Mouse (Mus musculus): Measurements from ENCODE around the gene Mbd6. TPM values are rescaled to one million over a fixed set of nuclear protein-coding genes. Genes with fewer than 3 reads are reported as not detected.

Mbd6 gene
- polyA plus RNA-seq (2014; fragmentation: Illumina TruSeq; extraction: RNeasy Lipid Tissue Mini Kit (QIAGEN cat#74804); ENCODE audit: low replicate concordance) = 2.0 TPM

DNA sequence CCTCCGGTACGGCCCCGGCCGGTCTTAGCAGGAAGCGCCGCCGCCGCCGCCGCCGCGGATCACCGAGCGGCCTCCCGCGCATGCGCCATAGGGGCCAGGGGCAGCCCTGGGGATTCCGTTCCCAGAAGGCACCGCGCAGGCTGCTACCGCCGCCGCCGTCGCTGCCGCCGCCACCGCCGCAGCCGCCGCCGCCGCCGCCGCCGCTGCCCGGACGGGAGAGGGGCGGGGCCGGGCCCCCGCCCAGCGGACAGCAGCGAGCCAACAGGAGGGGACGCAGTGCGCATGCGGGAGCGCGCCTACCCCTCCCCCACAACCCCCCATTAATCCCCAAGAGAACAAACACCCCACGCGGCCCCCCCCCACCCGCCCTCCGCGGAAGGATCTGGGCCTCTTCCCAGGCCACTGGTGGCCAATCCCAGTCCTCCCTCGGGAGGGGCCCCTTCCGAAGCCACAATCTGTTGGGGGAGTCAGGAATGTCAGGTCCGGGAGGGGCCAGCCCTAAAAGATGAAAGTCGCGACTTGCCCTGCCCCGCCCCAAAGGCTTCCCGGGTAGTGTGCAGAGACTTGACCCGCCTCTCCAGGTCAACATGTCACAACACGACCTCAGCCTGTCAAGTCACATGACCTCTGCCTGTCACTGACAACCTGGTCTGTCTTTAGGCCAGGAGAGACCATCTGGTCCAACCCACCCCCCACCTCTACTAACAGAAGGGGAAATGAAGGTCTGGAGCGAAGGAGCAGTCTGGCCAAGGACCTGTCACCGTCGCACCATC, at the start of gene Mbd6:
TSS of gene Mbd6 (minus strand) at position 219 of the 773 bp plus-strand sequence.

GRCm38 (mm10) chr10:127321621-127322020, 32.8 kb upstream of the Mbd6 start, which contains the start of gene Arhgap9:
Arhgap9 (plus strand) TSS chr10:127321964.

DNA sequence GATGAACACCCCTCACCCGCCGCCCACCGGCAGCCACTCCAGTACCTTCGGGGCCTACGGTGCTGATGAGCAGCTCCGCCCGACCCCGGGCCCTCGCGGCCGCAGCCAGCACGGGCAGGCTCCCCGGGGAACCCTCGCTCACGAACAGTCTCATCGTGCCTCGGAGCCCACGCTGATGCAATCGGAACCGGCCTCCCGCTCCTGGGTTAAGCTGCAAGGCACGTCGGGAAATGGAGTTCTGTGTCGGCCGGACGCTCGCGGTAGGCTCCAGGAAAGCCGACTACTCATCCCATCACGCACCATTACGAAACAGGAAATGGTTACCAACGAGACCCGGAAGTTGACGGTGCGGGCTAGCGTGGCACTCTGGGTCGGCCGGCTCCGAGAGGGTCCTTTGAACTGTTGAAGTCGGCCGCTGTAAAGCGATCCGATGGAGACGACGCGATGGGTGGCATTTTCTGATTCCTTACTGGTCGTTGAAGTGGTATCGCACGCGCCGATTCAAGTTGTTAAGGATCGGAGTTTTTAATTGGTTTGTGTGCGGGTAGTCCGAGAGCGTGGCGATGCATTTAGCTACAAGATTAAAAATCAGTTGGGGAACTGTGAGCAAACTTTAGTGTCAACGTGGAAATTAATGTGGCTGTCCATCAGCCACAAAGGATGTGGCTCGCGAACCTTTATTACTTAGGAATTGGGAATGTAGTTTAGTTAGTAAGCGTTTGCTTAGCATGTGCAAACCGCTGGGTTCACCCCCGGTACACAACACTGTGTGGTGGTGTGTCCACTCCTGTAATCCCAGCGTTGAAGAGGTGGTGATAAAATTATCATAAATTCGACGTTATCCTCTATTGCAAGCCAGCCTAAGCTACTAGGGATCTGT, 22.9 kb upstream of the Mbd6 start, which contains the start of gene Mars:
TSS of gene Mars (minus strand) at position 311 of the 880 bp plus-strand sequence.

DNA sequence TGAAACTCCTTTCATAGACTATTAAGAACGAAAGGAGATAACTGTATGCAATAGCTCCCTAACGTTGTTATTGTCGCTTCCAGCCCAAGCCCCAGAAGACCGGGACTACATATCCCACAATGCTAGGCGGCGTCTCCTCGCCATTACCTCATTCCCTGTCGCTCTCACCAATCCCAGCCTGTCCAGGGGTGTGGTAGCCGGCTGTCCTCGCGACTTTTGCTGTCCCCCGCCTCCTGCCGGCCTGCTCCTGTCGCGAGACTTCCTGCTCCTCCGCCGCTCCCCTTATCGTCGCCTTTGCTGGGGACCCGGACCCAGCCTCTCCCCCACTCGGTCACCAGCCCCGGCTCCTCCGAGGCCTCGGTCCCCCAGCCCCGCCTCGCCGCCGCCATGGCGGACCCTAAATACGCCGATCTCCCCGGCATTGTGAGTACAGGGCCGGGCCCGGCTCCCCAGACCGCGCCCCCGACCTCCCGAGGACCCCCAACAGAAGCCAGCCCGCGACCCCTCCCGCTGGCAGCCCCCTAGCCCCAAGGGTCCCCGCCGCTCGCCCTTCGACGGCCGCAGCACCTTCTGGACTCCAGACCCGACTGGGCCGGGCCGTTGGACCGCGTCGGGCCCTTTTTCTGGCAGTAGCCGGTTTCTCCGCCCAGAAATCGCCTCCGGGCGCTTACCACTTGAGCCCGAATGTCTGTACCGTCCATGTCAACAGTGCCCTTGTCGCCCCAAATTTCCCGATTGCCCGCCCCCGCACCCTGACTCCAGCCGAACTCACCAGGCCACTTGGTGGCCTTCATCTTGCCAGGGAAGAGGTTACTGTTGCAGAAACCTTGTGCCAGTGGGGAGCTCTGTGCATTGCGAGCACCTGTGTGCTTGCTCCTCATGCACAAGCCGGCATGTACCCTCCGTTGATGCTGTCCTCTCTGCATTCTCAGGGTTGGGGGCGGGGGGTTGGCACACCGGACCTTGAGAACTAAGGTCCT, 22.4 kb downstream of the Mbd6 start, which contains the start of gene Dctn2:
TSS of gene Dctn2 (plus strand) at position 257 of the 980 bp plus-strand sequence.

DNA sequence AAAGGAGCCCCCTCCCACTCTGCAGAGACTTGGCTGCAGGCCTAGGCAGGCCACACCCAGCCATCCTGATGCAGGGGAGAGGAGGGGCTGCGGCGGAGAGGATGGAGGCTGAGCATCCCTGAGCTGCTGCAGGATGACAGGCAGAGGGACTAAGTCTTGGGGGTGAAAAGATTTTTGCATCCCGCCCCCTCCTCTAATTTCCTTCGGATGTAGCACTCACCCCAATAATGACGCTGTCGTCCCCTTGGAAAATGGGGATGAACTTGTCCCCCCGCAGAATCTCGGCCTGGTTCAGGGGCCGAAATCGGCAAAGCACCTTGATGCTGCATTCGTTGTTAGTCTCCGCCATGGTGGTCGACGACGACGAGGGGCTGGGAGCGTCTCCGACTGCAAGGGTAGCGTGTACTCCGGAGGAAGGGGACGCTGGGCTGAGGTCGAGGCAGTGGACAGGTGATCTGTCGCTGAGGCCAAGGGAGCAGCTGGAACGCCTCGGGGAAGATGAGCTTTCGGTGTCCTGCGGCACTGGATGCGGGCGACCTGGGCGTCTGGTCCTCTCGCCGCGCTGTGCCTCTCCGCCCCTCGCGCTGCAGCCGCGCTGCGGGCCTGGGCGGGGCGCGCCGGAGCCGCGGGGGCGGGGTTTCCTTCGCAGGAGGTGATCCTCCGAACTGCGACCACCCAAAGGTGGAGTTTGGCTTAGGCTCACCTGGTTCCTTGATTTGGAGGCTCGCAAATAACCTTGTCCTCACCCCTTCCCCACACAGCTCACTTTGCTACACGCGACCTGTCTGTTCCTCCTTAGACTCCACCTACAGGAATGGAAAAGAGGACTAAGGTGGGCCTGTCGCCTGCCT, 26.0 kb downstream of the Mbd6 start, which contains the start of gene Kif5a:
TSS of gene Kif5a (minus strand) at position 801 of the 851 bp plus-strand sequence.

Other genes starting within 250 kb of the Mbd6 start
- gene Mettl1, start 247.6 kb downstream of the Mbd6 start, polyA plus RNA-seq (2014; fragmentation: Illumina TruSeq; extraction: RNeasy Lipid Tissue Mini Kit (QIAGEN cat#74804); ENCODE audit: low replicate concordance) = 1.5 TPM
- gene Eef1akmt3, start 247.5 kb downstream of the Mbd6 start, polyA plus RNA-seq (2014; fragmentation: Illumina TruSeq; extraction: RNeasy Lipid Tissue Mini Kit (QIAGEN cat#74804); ENCODE audit: low replicate concordance) = 0.56 TPM
- gene Cyp27b1, start 240.8 kb downstream of the Mbd6 start, polyA plus RNA-seq (2014; fragmentation: Illumina TruSeq; extraction: RNeasy Lipid Tissue Mini Kit (QIAGEN cat#74804); ENCODE audit: low replicate concordance) = not detected
- gene March9, start 228.8 kb downstream of the Mbd6 start, polyA plus RNA-seq (2014; fragmentation: Illumina TruSeq; extraction: RNeasy Lipid Tissue Mini Kit (QIAGEN cat#74804); ENCODE audit: low replicate concordance) = 0.45 TPM
- gene Cdk4, start 225.5 kb downstream of the Mbd6 start, polyA plus RNA-seq (2014; fragmentation: Illumina TruSeq; extraction: RNeasy Lipid Tissue Mini Kit (QIAGEN cat#74804); ENCODE audit: low replicate concordance) = 7.9 TPM
- gene Tspan31, start 218.8 kb downstream of the Mbd6 start, polyA plus RNA-seq (2014; fragmentation: Illumina TruSeq; extraction: RNeasy Lipid Tissue Mini Kit (QIAGEN cat#74804); ENCODE audit: low replicate concordance) = 40.0 TPM
- gene Agap2, start 213.7 kb downstream of the Mbd6 start, polyA plus RNA-seq (2014; fragmentation: Illumina TruSeq; extraction: RNeasy Lipid Tissue Mini Kit (QIAGEN cat#74804); ENCODE audit: low replicate concordance) = not detected
- 7.4 TPM for gene Os9, start 167.9 kb downstream of the Mbd6 start, polyA plus RNA-seq (2014; fragmentation: Illumina TruSeq; extraction: RNeasy Lipid Tissue Mini Kit (QIAGEN cat#74804); ENCODE audit: low replicate concordance)
- 11.8 TPM for gene B4galnt1, start 123.8 kb downstream of the Mbd6 start, polyA plus RNA-seq (2014; fragmentation: Illumina TruSeq; extraction: RNeasy Lipid Tissue Mini Kit (QIAGEN cat#74804); ENCODE audit: low replicate concordance)
- not detected for gene Slc26a10, start 108.4 kb downstream of the Mbd6 start, polyA plus RNA-seq (2014; fragmentation: Illumina TruSeq; extraction: RNeasy Lipid Tissue Mini Kit (QIAGEN cat#74804); ENCODE audit: low replicate concordance)
- 3.9 TPM for gene Arhgef25, start 98.9 kb downstream of the Mbd6 start, polyA plus RNA-seq (2014; fragmentation: Illumina TruSeq; extraction: RNeasy Lipid Tissue Mini Kit (QIAGEN cat#74804); ENCODE audit: low replicate concordance)
- 0.56 TPM for gene Dtx3, start 93.3 kb downstream of the Mbd6 start, polyA plus RNA-seq (2014; fragmentation: Illumina TruSeq; extraction: RNeasy Lipid Tissue Mini Kit (QIAGEN cat#74804); ENCODE audit: low replicate concordance)
- gene Pip4k2c, start 77.4 kb downstream of the Mbd6 start, polyA plus RNA-seq (2014; fragmentation: Illumina TruSeq; extraction: RNeasy Lipid Tissue Mini Kit (QIAGEN cat#74804); ENCODE audit: low replicate concordance) = 8.8 TPM
- 1.0 TPM for gene Kif5a, start 25.7 kb downstream of the Mbd6 start, polyA plus RNA-seq (2014; fragmentation: Illumina TruSeq; extraction: RNeasy Lipid Tissue Mini Kit (QIAGEN cat#74804); ENCODE audit: low replicate concordance)
- gene Dctn2, start 22.6 kb downstream of the Mbd6 start, polyA plus RNA-seq (2014; fragmentation: Illumina TruSeq; extraction: RNeasy Lipid Tissue Mini Kit (QIAGEN cat#74804); ENCODE audit: low replicate concordance) = 15.2 TPM
- 7.2 TPM for gene Mars, start 22.8 kb upstream of the Mbd6 start, polyA plus RNA-seq (2014; fragmentation: Illumina TruSeq; extraction: RNeasy Lipid Tissue Mini Kit (QIAGEN cat#74804); ENCODE audit: low replicate concordance)
- gene Arhgap9, start 32.9 kb upstream of the Mbd6 start, polyA plus RNA-seq (2014; fragmentation: Illumina TruSeq; extraction: RNeasy Lipid Tissue Mini Kit (QIAGEN cat#74804); ENCODE audit: low replicate concordance) = 1.1 TPM
- gene Gli1, start 53.0 kb upstream of the Mbd6 start, polyA plus RNA-seq (2014; fragmentation: Illumina TruSeq; extraction: RNeasy Lipid Tissue Mini Kit (QIAGEN cat#74804); ENCODE audit: low replicate concordance) = 0.11 TPM
- gene Inhbe, start 65.4 kb upstream of the Mbd6 start, polyA plus RNA-seq (2014; fragmentation: Illumina TruSeq; extraction: RNeasy Lipid Tissue Mini Kit (QIAGEN cat#74804); ENCODE audit: low replicate concordance) = not detected
- not detected for gene Inhbc, start 81.4 kb upstream of the Mbd6 start, polyA plus RNA-seq (2014; fragmentation: Illumina TruSeq; extraction: RNeasy Lipid Tissue Mini Kit (QIAGEN cat#74804); ENCODE audit: low replicate concordance)
- gene R3hdm2, start 91.3 kb upstream of the Mbd6 start, polyA plus RNA-seq (2014; fragmentation: Illumina TruSeq; extraction: RNeasy Lipid Tissue Mini Kit (QIAGEN cat#74804); ENCODE audit: low replicate concordance) = 116 TPM
- not detected for gene Stac3, start 212.7 kb upstream of the Mbd6 start, polyA plus RNA-seq (2014; fragmentation: Illumina TruSeq; extraction: RNeasy Lipid Tissue Mini Kit (QIAGEN cat#74804); ENCODE audit: low replicate concordance)
- not detected for gene Ndufa4l2, start 225.9 kb upstream of the Mbd6 start, polyA plus RNA-seq (2014; fragmentation: Illumina TruSeq; extraction: RNeasy Lipid Tissue Mini Kit (QIAGEN cat#74804); ENCODE audit: low replicate concordance)
- 0.78 TPM for gene Shmt2, start 233.4 kb upstream of the Mbd6 start, polyA plus RNA-seq (2014; fragmentation: Illumina TruSeq; extraction: RNeasy Lipid Tissue Mini Kit (QIAGEN cat#74804); ENCODE audit: low replicate concordance)
- gene Nxph4, start 245.5 kb upstream of the Mbd6 start, polyA plus RNA-seq (2014; fragmentation: Illumina TruSeq; extraction: RNeasy Lipid Tissue Mini Kit (QIAGEN cat#74804); ENCODE audit: low replicate concordance) = not detected

Data from small intestine, adult 10 weeks (tissue).